Mouse (Mus musculus) limb, embryonic 15.5 days (tissue): Measurements from ENCODE around the gene Lrp6. TPM values are rescaled to one million over a fixed set of nuclear protein-coding genes. Genes with fewer than 3 reads are reported as not detected.

ENCODE experiments used
- ATAC-seq: fragments of 200-750 bp; cut with Nextera tagmentation; 2 replicates; pipeline ENCODE4 v1.8.0; 2017; ENCODE audit warnings: low read depth, moderate TSS enrichment; ENCODE audit not compliant: insufficient number of reproducible peaks, low FRiP score, low TSS enrichment
- H3K27ac ChIP-seq: fragments of 300-500 bp; sonication (generic); 2 replicates; pipeline ENCODE4 v1.5.1; 2015; ENCODE audit warnings: moderate library complexity, mild to moderate bottlenecking, inconsistent platforms
- H3K27me3 ChIP-seq: fragments of 300-500 bp; sonication (generic); 2 replicates; pipeline ENCODE4 v1.6.1; 2015; ENCODE audit warnings: inconsistent platforms
- H3K36me3 ChIP-seq: fragments of 300-500 bp; sonication (generic); 2 replicates; pipeline ENCODE4 v1.6.1; 2015; ENCODE audit warnings: inconsistent platforms
- H3K4me1 ChIP-seq: fragments of 300-500 bp; sonication (generic); 2 replicates; pipeline ENCODE4 v1.6.1; 2015; ENCODE audit warnings: inconsistent platforms
- H3K4me2 ChIP-seq: fragments of 300-500 bp; sonication (generic); 2 replicates; pipeline ENCODE4 v1.6.1; 2015; ENCODE audit warnings: mild to moderate bottlenecking, inconsistent platforms
- H3K4me3 ChIP-seq: fragments of 300-500 bp; sonication (generic); 2 replicates; pipeline ENCODE4 v1.5.1; 2015; ENCODE audit warnings: mild to moderate bottlenecking, inconsistent platforms
- H3K9ac ChIP-seq: fragments of 300-500 bp; sonication (generic); 2 replicates; pipeline ENCODE4 v1.6.1; 2015; ENCODE audit warnings: inconsistent platforms
- H3K9me3 ChIP-seq: fragments of 300-500 bp; sonication (generic); 2 replicates; pipeline ENCODE4 v1.6.1; 2016; ENCODE audit warnings: inconsistent platforms
- WGBS: fragments of 180-500 bp; shearing (Covaris S2); methylation state at CpG from one replicate; pipeline ENCODE4 v1.1.7; 2015; 5-methylcytosine and 5-hydroxymethylcytosine counted together
- polyA plus RNA-seq: library from polyadenylated mRNA; unstranded; fragments of >200 nt; fragmentation: Nextera tagmentation; extraction: Ambion mirVana; gene quantifications from 2 replicates; pipeline ENCODE4 v1.2.1, GENCODE M21; 2015

Lrp6 gene
- polyA plus RNA-seq, 1 experiment from 2014 or later, result 31.1 TPM

GRCm38 (mm10) chr6:134509731-134510226 is 57.0 kb downstream of the Lrp6 start:
- no peak overlapping the region for H3K9ac ChIP-seq
- H3K27ac ChIP-seq, result no peak overlapping the region
- no peak overlapping the region for H3K4me2 ChIP-seq
- no peak for ATAC-seq
- H3K4me1 ChIP-seq, result peaks cover 27% of the 10 kb centered on the region
- H3K4me3 ChIP-seq, result no peak overlapping the region
- H3K27me3 ChIP-seq, result no peaks in the 10 kb centered on the region
- 42% methylated on average over 10 of the region's 10 CpGs for WGBS
- H3K9me3 ChIP-seq, result no peaks in the 10 kb centered on the region
- peaks cover 19% of the 10 kb centered on the region for H3K36me3 ChIP-seq

- H3K4me2 ChIP-seq, result no peak overlapping the region
- H3K4me1 ChIP-seq, result peaks cover 23% of the 10 kb centered on the region
- no peak overlapping the region for H3K4me3 ChIP-seq
- no peaks in the 10 kb centered on the region for H3K27me3 ChIP-seq
- no peak for ATAC-seq
- H3K36me3 ChIP-seq, result peaks cover 23% of the 10 kb centered on the region
- 13% methylated on average over 4 of the region's 4 CpGs for WGBS
- H3K27ac ChIP-seq, result no peak overlapping the region
- no peak overlapping the region for H3K9ac ChIP-seq
- no peaks in the 10 kb centered on the region for H3K9me3 ChIP-seq
Observed at GRCm38 (mm10) chr6:134504866-134505265, 61.9 kb downstream of the Lrp6 start.

GRCm38 (mm10) chr6:134502335-134502734 is 64.4 kb downstream of the Lrp6 start:
- WGBS, result 54% methylated on average over 7 of the region's 7 CpGs
- Histone ChIP-seq H3K9ac (no peak overlapping the region), H3K27me3 (no peaks in the 10 kb centered on the region), H3K36me3 (peaks cover 28% of the 10 kb centered on the region), H3K4me3 (no peak overlapping the region), H3K4me1 (peaks cover 25% of the 10 kb centered on the region), H3K27ac (no peak overlapping the region), H3K9me3 (no peaks in the 10 kb centered on the region), H3K4me2 (no peak overlapping the region)
- ATAC-seq, result no peak

GRCm38 (mm10) chr6:134500381-134501162 is 66.2 kb downstream of the Lrp6 start:
- H3K4me3 ChIP-seq, result no peak overlapping the region
- no peak for ATAC-seq
- no peak overlapping the region for H3K9ac ChIP-seq
- no peaks in the 10 kb centered on the region for H3K27me3 ChIP-seq
- H3K36me3 ChIP-seq, result peaks cover 14% of the 10 kb centered on the region
- no peak overlapping the region for H3K27ac ChIP-seq
- no peak overlapping the region for H3K4me2 ChIP-seq
- H3K4me1 ChIP-seq, result peaks cover 21% of the 10 kb centered on the region
- H3K9me3 ChIP-seq, result no peaks in the 10 kb centered on the region
- 44% methylated on average over 10 of the region's 10 CpGs for WGBS

GRCm38 (mm10) chr6:134499089-134499488 is 67.7 kb downstream of the Lrp6 start:
- Histone ChIP-seq H3K27me3 (no peaks in the 10 kb centered on the region), H3K4me1 (peaks cover 18% of the 10 kb centered on the region), H3K27ac (no peak overlapping the region), H3K36me3 (peaks cover 14% of the 10 kb centered on the region), H3K4me3 (no peak overlapping the region), H3K9me3 (no peaks in the 10 kb centered on the region), H3K4me2 (no peak overlapping the region), H3K9ac (no peak overlapping the region)
- ATAC-seq, result no peak
- WGBS, result 74% methylated on average over 2 of the region's 2 CpGs

- Histone ChIP-seq H3K4me2 (no peak overlapping the region), H3K27ac (no peak overlapping the region)
- no peak for ATAC-seq
Observed at GRCm38 (mm10) chr6:134498518-134498917, 68.2 kb downstream of the Lrp6 start.

GRCm38 (mm10) chr6:134494828-134495698 is 71.7 kb downstream of the Lrp6 start:
- Histone ChIP-seq H3K4me2 (no peak overlapping the region), H3K27ac (0 out of 2 replicates have a peak overlapping the region, but pooled peaks have one; percentile 27), H3K27me3 (no peaks in the 10 kb centered on the region), H3K36me3 (peaks cover 10% of the 10 kb centered on the region), H3K9ac (no peak overlapping the region), H3K4me1 (peaks cover 11% of the 10 kb centered on the region), H3K4me3 (no peak overlapping the region), H3K9me3 (no peaks in the 10 kb centered on the region)
- 62% methylated on average over 8 of the region's 8 CpGs for WGBS
- no peak for ATAC-seq

More at GRCm38 (mm10) chr6:134498518-134498917, 68.2 kb downstream of the Lrp6 start:
- Histone ChIP-seq H3K9me3 (no peaks in the 10 kb centered on the region), H3K27me3 (no peaks in the 10 kb centered on the region), H3K4me1 (peaks cover 16% of the 10 kb centered on the region), H3K4me3 (no peak overlapping the region), H3K9ac (no peak overlapping the region), H3K36me3 (peaks cover 10% of the 10 kb centered on the region)

GRCm38 (mm10) chr6:134489637-134490036 is 77.1 kb downstream of the Lrp6 start:
- H3K27ac ChIP-seq, result no peak overlapping the region
- whole genome bisulfite sequencing, result 85% methylated on average over 9 of the region's 9 CpGs
- ATAC-seq, result no peak

GRCm38 (mm10) chr6:134489130-134489529 is 77.6 kb downstream of the Lrp6 start:
- peaks cover 21% of the 10 kb centered on the region for H3K36me3 ChIP-seq
- H3K9me3 ChIP-seq, result no peaks in the 10 kb centered on the region
- 0 out of 2 replicates have a peak, but pooled peaks cover 2% of the 10 kb centered on the region for H3K4me1 ChIP-seq
- no peak overlapping the region for H3K4me2 ChIP-seq
- ATAC-seq, result no peak
- H3K27ac ChIP-seq, result no peak overlapping the region
- H3K9ac ChIP-seq, result no peak overlapping the region
- no peak overlapping the region for H3K4me3 ChIP-seq
- no peaks in the 10 kb centered on the region for H3K27me3 ChIP-seq
- 91% methylated on average over 4 of the region's 4 CpGs for WGBS

More at GRCm38 (mm10) chr6:134489637-134490036, 77.1 kb downstream of the Lrp6 start:
- no peak overlapping the region for H3K4me3 ChIP-seq
- peaks cover 17% of the 10 kb centered on the region for H3K36me3 ChIP-seq
- H3K4me1 ChIP-seq, result 0 out of 2 replicates have a peak, but pooled peaks cover 2% of the 10 kb centered on the region
- H3K9ac ChIP-seq, result no peak overlapping the region
- no peaks in the 10 kb centered on the region for H3K9me3 ChIP-seq
- H3K27me3 ChIP-seq, result no peaks in the 10 kb centered on the region
- H3K4me2 ChIP-seq, result no peak overlapping the region

GRCm38 (mm10) chr6:134486318-134486717 is 80.4 kb downstream of the Lrp6 start:
- Histone ChIP-seq H3K4me2 (no peak overlapping the region), H3K9me3 (no peaks in the 10 kb centered on the region), H3K27ac (no peak overlapping the region), H3K27me3 (no peaks in the 10 kb centered on the region), H3K4me3 (no peak overlapping the region), H3K36me3 (peaks cover 29% of the 10 kb centered on the region), H3K4me1 (no peaks in the 10 kb centered on the region), H3K9ac (no peak overlapping the region)
- 92% methylated on average over 9 of the region's 9 CpGs for WGBS
- no peak for ATAC-seq

- Histone ChIP-seq H3K4me2 (no peak overlapping the region), H3K4me3 (no peak overlapping the region), H3K36me3 (peaks cover 42% of the 10 kb centered on the region), H3K9me3 (no peaks in the 10 kb centered on the region), H3K4me1 (peaks cover 3% of the 10 kb centered on the region; the same call in 1 of the 2 replicates), H3K9ac (no peak overlapping the region), H3K27ac (no peak overlapping the region), H3K27me3 (no peaks in the 10 kb centered on the region)
- 93% methylated on average over 10 of the region's 10 CpGs for WGBS
- no peak for ATAC-seq
Observed at GRCm38 (mm10) chr6:134479481-134479880, 87.3 kb downstream of the Lrp6 start.

GRCm38 (mm10) chr6:134473143-134473561 is 93.6 kb downstream of the Lrp6 start:
- Histone ChIP-seq H3K9me3 (no peaks in the 10 kb centered on the region), H3K4me2 (no peak overlapping the region), H3K4me3 (no peak overlapping the region), H3K36me3 (peaks cover 28% of the 10 kb centered on the region), H3K27ac (peak overlapping the region; percentile 71), H3K27me3 (no peaks in the 10 kb centered on the region), H3K4me1 (peaks cover 11% of the 10 kb centered on the region), H3K9ac (no peak overlapping the region)
- ATAC-seq, result peak; percentile 63
- 40% methylated on average over 7 of the region's 7 CpGs for WGBS
